Comparison of ENCODE assay signal across 16 mouse cellular contexts in the genomic region with DNA sequence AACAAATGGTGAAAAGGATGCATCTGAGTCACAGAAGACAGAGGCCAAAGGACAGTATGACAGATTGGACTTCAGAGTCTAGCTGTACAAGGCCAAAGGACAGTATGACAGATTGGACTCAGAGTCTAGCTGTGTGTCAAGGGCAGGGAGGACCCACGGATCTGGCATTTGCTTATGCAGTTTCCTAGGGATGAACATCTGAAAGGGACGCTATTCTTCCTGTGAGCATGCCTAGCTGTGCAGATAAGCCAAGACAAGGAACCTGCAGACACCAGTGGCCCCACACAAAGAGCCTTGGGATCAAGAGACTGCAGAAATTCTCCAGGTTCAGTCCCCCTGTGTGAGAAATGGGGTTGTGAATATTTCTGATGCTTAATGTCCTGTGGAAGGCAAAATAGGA.
DNase-seq lines count a peak whose midpoint lies in the region.
"Had no signal": no experiment of that assay in that cellular context is flagged by ENCODE, and none has a peak within 500 bp of the region (broad histone marks: within the 10 kb centered on the region; RNA-seq: fewer than 3 reads in every experiment).

No protein-coding gene starts in this region.

- DNase-seq in adrenal gland, adult (ENCODE audit: inconsistent age in 2 of 2, low spot score in 1 of 2), result peak; percentile 49 to 57
- no peak for DNase-seq in adrenal gland, adult 18-20 months (ENCODE audit: low spot score in 2 of 2)
- peak; percentile 5 to 15 for DNase-seq in cerebellum, postnatal 14 days
- no peak for DNase-seq in cerebellum, adult 11-12 months
- DNase-seq in adrenal gland, postnatal 14 days, result peak; percentile 41
- DNase-seq in right cerebral cortex, postnatal 36 days (ENCODE audit: low spot score in 2 of 2), result no peak
- DNase-seq in left cerebral cortex, adult 11 months (ENCODE audit: low spot score), result no peak
- DNase-seq: cerebellum, adult 2 months; cerebellum, postnatal 25 days; forebrain, postnatal 0 days; gastrocnemius, adult 2 months; gastrocnemius, postnatal 14 days; heart, adult 18-20 months; heart, postnatal 10 days; heart, postnatal 4 days; kidney, adult 18-20 months had no signal

Comparison
In these comparisons a context has a peak if more than half of its experiments do, and no peak if none do; other contexts are left out.
1. DNase-seq: peak in adrenal gland, adult (2 of 2), cerebellum, postnatal 14 days (2 of 2) and adrenal gland, postnatal 14 days (single experiment); none in adrenal gland, adult 18-20 months (0 of 2), cerebellum, adult 11-12 months (single experiment), right cerebral cortex, postnatal 36 days (0 of 2) and left cerebral cortex, adult 11 months (single experiment).